Mouse (Mus musculus): Measurements from ENCODE around the gene Chchd6. TPM values are rescaled to one million over a fixed set of nuclear protein-coding genes. Genes with fewer than 3 reads are reported as not detected.

Chchd6 gene
- polyA plus RNA-seq, 1 experiment from 2014 or later: 174 TPM

DNA sequence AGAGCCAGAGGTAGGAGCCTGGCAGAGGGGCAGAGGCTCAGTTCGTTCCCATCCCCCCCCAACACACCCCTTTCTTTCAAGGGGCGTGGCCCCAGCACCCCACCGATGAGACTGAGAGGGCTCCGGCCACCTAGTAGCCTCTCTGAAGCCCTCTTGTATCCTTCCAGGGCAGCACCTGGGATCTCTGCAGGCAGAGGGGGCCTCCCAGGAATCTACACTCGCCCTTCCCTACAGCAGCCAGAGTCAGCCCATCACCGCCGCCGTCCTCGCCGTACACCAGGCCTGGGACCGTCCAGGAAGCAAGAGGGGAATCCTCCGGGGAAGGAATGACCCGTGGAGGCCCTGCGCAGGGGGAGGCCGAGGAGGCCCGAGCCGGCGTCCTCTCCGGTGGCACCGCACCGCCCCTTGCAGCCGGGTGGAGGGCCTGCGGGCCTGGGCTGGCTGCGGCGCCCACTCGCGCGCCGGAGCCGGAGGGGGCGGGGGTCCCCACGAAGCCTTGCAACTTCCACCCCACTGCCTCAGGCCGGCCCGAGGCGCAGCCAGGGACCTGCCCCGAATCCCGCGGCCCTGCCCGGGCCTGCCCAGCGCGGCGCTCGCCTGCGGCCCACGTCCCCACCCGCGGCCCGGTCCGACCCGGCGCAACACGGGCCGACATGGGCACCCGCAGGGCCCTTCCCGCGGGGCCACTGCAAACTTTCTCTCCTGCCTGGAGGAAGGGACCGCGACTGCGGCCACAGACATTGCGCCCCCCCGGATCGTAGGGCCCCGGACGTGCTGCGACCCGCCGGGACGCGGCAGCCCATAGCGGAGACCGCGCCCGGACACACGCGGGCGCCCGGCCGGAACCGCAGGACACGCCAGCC, 233.8 kb downstream of the Chchd6 start:
- H3K27me3 ChIP-seq (replicated peaks): peaks cover 6% of the 10 kb centered on the region; the same call in 1 of the 2 replicates
- no peaks in the 10 kb centered on the region for H3K9me3 ChIP-seq (replicated peaks)
- peak overlapping the region; percentile 87 for H3K27ac ChIP-seq (replicated peaks)
- peak overlapping the region; percentile 94 for H3K9ac ChIP-seq (replicated peaks)
- H3K36me3 ChIP-seq: peaks cover 5% of the 10 kb centered on the region; the same call in 1 of the 2 replicates
- under 1% methylated on average over 57 of the region's 80 CpGs for WGBS
- peak; percentile 40 for ATAC-seq (ENCODE audit: low FRiP score)
- H3K4me1 ChIP-seq: peaks cover 52% of the 10 kb centered on the region
- peak overlapping the region; percentile 93 for H3K4me3 ChIP-seq (replicated peaks)
- H3K4me2 ChIP-seq: peak overlapping the region; percentile 98

DNA sequence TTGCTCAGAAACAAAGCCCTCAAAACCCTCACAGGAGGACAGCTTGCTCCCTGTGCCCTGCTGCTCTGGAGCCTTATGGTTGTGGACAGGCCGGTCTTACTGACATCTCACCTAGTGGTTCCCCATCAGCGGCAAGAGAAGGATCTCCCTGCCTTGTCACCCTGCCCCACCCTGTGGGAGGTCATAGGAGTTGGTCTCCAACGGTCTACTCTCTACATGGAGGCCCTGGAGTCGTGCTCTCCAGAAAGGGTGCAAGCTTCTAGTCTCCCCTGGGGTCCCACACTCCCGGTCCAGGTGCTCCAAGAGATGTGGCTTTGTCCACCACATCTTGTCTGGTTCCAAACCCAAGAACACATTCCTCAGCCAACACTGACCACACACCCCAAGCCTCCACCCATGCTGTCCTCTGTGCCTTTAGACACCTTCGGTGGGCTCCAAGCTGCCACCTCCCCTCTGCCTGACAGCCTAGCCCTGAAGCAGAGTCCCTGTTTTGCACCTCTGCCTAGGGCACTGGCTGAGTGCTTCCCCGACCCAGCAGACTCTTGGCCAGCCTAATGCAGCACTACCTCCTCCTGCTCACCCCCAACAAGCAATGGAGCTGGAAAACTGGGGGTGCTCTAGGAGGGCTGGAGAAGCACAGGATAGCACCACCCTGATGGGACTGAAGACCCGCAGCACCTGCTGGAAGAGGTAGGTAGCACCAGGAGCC, 234.6 kb downstream of the Chchd6 start:
- Histone ChIP-seq H3K4me2 (peak overlapping the region; percentile 98), H3K4me3 (replicated peaks) (peak overlapping the region; percentile 93), H3K9me3 (replicated peaks) (no peaks in the 10 kb centered on the region), H3K27ac (replicated peaks) (peak overlapping the region; percentile 87; the same call in 1 of the 2 replicates), H3K36me3 (peaks cover 7% of the 10 kb centered on the region; the same call in 1 of the 2 replicates), H3K9ac (replicated peaks) (peak overlapping the region; percentile 94), H3K4me1 (peaks cover 57% of the 10 kb centered on the region), H3K27me3 (replicated peaks) (peaks cover 6% of the 10 kb centered on the region; the same call in 1 of the 2 replicates)
- WGBS: 40% methylated on average over 8 of the region's 8 CpGs
- peak; percentile 8 for ATAC-seq (ENCODE audit: low FRiP score)

DNA sequence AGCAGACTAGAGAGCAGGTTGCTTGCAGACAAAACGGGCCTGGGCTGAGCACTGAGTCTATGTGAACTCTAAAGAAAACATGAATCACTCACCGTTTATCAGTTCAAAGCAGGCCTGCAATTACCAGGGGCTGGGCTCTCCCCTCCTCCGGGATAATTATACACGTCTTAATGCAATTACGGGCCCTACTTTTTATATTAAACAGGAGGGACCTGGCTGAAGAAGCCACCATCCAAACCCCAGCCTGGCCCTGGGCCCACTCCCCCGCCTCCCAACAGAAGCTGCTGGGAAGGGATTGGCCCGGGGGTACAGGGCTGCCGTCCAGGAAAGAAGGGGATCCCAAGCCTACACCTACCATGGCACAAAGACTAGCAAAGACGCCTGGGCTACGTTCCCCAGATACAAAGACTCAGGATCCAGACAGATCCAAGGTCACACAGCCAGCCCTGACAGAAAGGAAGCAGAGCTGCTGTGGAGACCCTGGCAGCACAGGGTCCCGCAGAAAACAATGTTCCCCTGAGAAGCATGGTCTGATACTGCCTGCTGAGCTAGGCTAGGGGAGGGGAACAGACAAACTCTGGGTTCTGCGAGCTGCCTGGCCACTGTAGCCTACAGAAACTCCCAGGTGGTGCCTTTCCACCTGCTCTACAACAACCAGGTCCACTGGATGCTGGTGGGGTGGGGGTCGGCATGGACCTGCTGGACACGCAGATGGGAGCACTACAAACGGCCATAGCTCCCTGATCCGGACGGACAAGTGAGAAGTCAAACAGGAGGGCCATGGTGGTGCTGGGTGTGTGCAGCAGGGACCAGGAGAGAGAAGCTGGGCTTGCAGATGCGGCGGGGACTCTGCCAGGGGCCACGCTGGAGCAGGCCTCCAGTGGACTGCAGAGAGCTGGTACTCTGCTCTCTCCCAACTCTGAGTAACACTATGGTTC, 235.4 kb downstream of the Chchd6 start:
- peak overlapping the region; percentile 93 for H3K4me3 ChIP-seq (replicated peaks)
- no peak for ATAC-seq (ENCODE audit: low FRiP score)
- H3K27ac ChIP-seq (replicated peaks): peak overlapping the region; percentile 87
- H3K27me3 ChIP-seq (replicated peaks): peaks cover 6% of the 10 kb centered on the region; the same call in 1 of the 2 replicates
- H3K9ac ChIP-seq (replicated peaks): peak overlapping the region; percentile 94
- peaks cover 65% of the 10 kb centered on the region for H3K4me1 ChIP-seq
- peaks cover 10% of the 10 kb centered on the region; the same call in 1 of the 2 replicates for H3K36me3 ChIP-seq
- peak overlapping the region; percentile 98 for H3K4me2 ChIP-seq
- 41% methylated on average over 20 of the region's 20 CpGs for WGBS
- H3K9me3 ChIP-seq (replicated peaks): no peaks in the 10 kb centered on the region

DNA sequence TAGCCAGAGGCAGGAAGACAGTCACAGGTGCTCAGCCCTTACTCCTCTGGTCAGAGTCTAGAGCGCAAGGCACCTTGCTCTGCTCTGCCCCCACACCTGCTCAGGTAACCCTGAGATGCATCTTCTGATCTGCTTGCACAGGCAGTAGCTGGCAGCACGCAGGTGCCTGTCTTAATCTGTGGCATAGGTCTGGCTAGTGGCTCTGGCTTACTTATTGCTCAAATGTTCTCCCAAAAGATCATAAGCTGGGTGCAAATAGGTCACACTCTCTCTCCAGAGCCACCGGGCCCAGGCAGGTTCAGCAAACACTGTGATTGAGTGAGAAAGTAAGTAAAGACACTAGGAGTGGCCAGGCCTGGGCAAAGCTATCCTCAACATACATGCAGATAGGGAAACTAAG, 236.3 kb downstream of the Chchd6 start:
- Histone ChIP-seq H3K4me1 (peaks cover 73% of the 10 kb centered on the region), H3K4me3 (replicated peaks) (no peak overlapping the region), H3K27me3 (replicated peaks) (no peaks in the 10 kb centered on the region; the same call in 1 of the 2 replicates), H3K36me3 (peaks cover 14% of the 10 kb centered on the region), H3K9me3 (replicated peaks) (no peaks in the 10 kb centered on the region), H3K4me2 (peak overlapping the region; percentile 98), H3K9ac (replicated peaks) (0 out of 2 replicates have a peak overlapping the region, but pooled peaks have one; percentile 94), H3K27ac (replicated peaks) (peak overlapping the region; percentile 49)
- ATAC-seq (ENCODE audit: low FRiP score): no peak
- 88% methylated on average over 3 of the region's 3 CpGs for WGBS

DNA sequence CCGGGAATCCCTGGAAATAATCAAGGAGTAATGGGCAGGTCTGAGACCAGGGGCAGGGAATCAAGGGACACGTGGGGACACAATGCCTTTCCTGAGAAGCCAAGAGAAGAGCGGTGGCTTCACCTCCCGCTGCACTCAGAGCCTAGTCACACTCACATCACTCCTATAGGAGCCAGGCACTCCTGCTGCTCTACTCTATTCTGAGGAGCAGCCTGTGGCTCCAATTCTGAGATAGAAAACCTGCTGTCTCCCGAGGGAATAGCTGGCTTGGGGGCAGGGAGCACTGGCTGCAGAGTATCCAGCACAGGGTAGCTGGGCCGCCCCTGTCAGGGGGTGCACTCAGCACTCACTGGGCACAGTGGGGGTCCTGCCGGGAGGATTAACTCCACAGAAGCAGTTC, 239.8 kb downstream of the Chchd6 start:
- 38% methylated on average over 7 of the region's 7 CpGs for WGBS
- H3K9me3 ChIP-seq (replicated peaks): no peaks in the 10 kb centered on the region
- H3K4me3 ChIP-seq (replicated peaks): no peak overlapping the region
- no peak overlapping the region for H3K4me2 ChIP-seq
- H3K4me1 ChIP-seq: peaks cover 94% of the 10 kb centered on the region
- H3K27me3 ChIP-seq (replicated peaks): no peaks in the 10 kb centered on the region
- no peak for ATAC-seq (ENCODE audit: low FRiP score)
- no peak overlapping the region for H3K27ac ChIP-seq (replicated peaks)
- H3K9ac ChIP-seq (replicated peaks): no peak overlapping the region
- peaks cover 32% of the 10 kb centered on the region for H3K36me3 ChIP-seq

DNA sequence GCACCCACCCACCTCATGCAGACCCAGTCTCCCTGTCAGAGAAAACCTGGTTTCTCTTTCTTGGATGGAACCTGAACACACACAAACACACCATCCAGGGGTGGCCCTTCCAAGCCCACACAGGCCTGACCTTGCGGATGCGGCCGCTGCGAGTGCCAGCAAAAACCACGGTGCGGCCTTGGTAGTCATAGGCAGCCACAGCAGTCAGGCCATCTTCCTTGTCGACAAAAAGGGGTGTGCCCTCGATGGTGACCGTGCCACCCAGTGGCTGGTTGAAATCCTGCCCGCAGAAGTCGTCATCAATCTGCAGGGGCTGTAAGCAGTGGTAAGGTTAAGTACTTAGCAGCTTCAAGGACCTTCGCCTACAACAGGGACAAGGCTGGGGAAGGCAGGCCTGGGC, 240.7 kb downstream of the Chchd6 start:
- H3K4me2 ChIP-seq: no peak overlapping the region
- no peaks in the 10 kb centered on the region for H3K27me3 ChIP-seq (replicated peaks)
- H3K4me1 ChIP-seq: peaks cover 93% of the 10 kb centered on the region
- no peak for ATAC-seq (ENCODE audit: low FRiP score)
- no peaks in the 10 kb centered on the region for H3K9me3 ChIP-seq (replicated peaks)
- no peak overlapping the region for H3K4me3 ChIP-seq (replicated peaks)
- WGBS: 81% methylated on average over 12 of the region's 12 CpGs
- H3K27ac ChIP-seq (replicated peaks): no peak overlapping the region
- H3K36me3 ChIP-seq: peaks cover 36% of the 10 kb centered on the region
- H3K9ac ChIP-seq (replicated peaks): no peak overlapping the region

DNA sequence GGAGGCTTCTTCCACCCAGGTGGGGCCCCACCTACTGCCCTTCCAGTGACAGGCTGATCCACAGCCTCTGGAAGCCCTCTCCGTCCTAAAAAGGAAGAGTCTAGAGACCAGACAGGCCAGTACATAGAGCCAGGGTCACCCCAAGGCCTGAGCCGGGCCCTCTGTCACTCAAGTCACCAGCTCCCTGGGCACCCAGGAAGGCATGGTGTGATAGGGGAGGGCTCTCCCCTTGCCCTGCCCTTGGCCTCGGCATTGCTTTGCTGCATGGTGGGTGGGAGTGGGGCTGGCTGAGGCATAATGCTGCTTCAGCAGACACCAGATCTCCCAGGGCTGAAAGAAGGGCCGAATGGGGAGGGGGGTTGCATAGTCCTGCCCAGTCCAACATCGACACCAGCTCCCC, 241.4 kb downstream of the Chchd6 start:
- 81% methylated on average over 5 of the region's 5 CpGs for WGBS
- H3K4me3 ChIP-seq (replicated peaks): no peak overlapping the region
- H3K27me3 ChIP-seq (replicated peaks): no peaks in the 10 kb centered on the region
- ATAC-seq (ENCODE audit: low FRiP score): no peak
- H3K27ac ChIP-seq (replicated peaks): no peak overlapping the region
- peaks cover 43% of the 10 kb centered on the region for H3K36me3 ChIP-seq
- no peak overlapping the region for H3K9ac ChIP-seq (replicated peaks)
- no peak overlapping the region for H3K4me2 ChIP-seq
- H3K9me3 ChIP-seq (replicated peaks): no peaks in the 10 kb centered on the region
- H3K4me1 ChIP-seq: peaks cover 92% of the 10 kb centered on the region

DNA sequence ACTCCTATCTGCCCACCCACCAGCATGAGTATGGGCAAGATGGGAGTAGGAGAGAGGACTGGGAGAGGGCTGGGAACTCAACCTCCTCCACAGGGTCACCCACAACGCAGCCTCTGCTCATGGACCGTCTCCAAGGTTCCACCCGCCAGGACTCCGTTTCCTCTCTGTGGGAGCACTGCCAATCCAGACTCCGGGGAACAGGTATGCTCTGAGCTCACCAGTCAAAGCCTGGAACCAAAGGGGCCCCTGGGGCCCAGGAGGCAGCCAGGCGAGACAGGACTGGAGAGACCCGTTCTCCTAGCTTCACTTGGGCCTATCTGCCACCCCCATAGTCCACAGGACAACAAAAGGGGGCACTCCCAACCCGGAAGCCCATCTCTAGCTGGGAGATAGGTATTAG, 242.4 kb downstream of the Chchd6 start:
- Histone ChIP-seq H3K27ac (replicated peaks) (no peak overlapping the region), H3K4me1 (peaks cover 91% of the 10 kb centered on the region)

DNA sequence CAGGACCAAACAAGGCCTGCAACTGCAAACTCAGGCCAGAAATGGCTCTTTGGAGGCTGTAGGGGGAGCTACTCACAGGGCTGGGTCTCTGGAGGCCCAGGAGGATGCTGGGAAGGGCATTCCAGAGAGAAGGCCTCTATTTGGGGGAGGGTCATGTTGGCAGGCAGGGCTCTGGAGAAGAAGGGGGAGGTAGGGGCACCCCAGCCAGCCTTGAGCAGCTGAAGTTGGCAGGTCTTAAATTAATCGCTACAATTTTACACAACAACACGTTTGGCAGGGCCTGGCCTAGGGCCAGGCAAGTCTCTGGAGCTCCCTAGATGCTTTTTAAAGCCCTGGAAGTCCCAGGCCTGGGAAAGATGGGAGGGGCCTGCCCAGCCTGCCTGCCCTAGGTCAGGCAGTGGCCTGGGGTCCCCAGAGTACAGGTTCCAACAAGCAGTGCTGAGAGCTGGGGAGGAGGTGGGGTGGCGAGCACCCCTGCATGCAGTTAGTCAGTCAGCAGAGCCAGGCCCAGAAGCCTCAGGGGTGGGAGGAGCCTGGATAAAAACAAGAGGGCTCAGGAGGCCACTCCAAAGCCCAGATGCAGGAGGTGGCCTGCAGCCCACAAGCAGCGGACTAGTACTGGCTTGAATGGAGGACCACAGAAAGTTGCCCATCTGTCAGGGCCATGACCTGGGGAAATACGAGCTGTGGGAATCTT, 243.9 kb downstream of the Chchd6 start:
- H3K4me1 ChIP-seq: peaks cover 80% of the 10 kb centered on the region
- peak; percentile 23; the same call in 1 of the 2 replicates for ATAC-seq (ENCODE audit: low FRiP score)
- no peaks in the 10 kb centered on the region for H3K27me3 ChIP-seq (replicated peaks)
- WGBS: 18% methylated on average over 5 of the region's 5 CpGs
- H3K27ac ChIP-seq (replicated peaks): peak overlapping the region; percentile 63
- H3K9me3 ChIP-seq (replicated peaks): no peaks in the 10 kb centered on the region
- H3K4me3 ChIP-seq (replicated peaks): no peak overlapping the region
- H3K9ac ChIP-seq (replicated peaks): no peak overlapping the region
- no peak overlapping the region for H3K4me2 ChIP-seq
- H3K36me3 ChIP-seq: peaks cover 53% of the 10 kb centered on the region

More for the DNA sequence above, 242.4 kb downstream of the Chchd6 start:
- no peak overlapping the region for H3K9ac ChIP-seq (replicated peaks)
- WGBS: 65% methylated on average over 8 of the region's 8 CpGs
- peaks cover 44% of the 10 kb centered on the region for H3K36me3 ChIP-seq
- H3K27me3 ChIP-seq (replicated peaks): no peaks in the 10 kb centered on the region
- H3K9me3 ChIP-seq (replicated peaks): no peaks in the 10 kb centered on the region
- H3K4me2 ChIP-seq: no peak overlapping the region
- no peak for ATAC-seq (ENCODE audit: low FRiP score)
- no peak overlapping the region for H3K4me3 ChIP-seq (replicated peaks)

DNA sequence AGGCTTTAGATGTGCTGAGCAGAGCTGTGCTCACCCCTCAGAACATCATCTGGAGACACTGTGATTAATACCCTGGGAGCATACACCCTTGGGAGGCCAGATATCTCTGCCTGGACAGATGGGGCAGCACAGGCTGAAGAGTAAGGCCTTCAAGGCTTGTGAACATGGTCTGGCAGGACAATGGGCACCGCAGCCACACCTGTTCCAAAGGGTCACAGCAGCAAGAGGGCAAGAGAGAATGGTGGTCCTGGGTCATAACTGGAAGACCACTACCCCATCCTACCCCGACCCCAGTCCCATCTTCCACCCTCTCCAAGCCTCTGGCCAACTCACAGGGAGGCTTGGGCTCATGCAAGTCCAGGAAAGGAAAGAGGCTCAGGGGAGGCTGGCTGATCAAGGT, 244.9 kb downstream of the Chchd6 start:
- Histone ChIP-seq H3K4me1 (peaks cover 77% of the 10 kb centered on the region), H3K4me2 (no peak overlapping the region), H3K4me3 (replicated peaks) (no peak overlapping the region), H3K9ac (replicated peaks) (no peak overlapping the region), H3K27ac (replicated peaks) (peak overlapping the region; percentile 43; the same call in 1 of the 2 replicates), H3K36me3 (peaks cover 53% of the 10 kb centered on the region), H3K27me3 (replicated peaks) (no peaks in the 10 kb centered on the region), H3K9me3 (replicated peaks) (no peaks in the 10 kb centered on the region)
- 100% methylated on average over 2 of the region's 2 CpGs for WGBS
- ATAC-seq (ENCODE audit: low FRiP score): no peak
